Mouse (Mus musculus): Measurements from ENCODE around the gene Wdr4. TPM values are rescaled to one million over a fixed set of nuclear protein-coding genes. Genes with fewer than 3 reads are reported as not detected.

Wdr4 gene
- polyA plus RNA-seq, 1 experiment = 28.3 TPM

- DNase-seq = no peak
- no peak overlapping the region for H3K4me3 ChIP-seq (ENCODE audit: insufficient read depth, low read depth, low read length)
- H3K4me1 ChIP-seq (ENCODE audit: control insufficient read depth, insufficient read depth, low read length) = peaks cover 10% of the 10 kb centered on the region; the same call in 1 of the 2 replicates
- H3K27ac ChIP-seq (ENCODE audit: insufficient read depth, low read depth, low read length) = no peak overlapping the region
- no peak for TF ChIP-seq CTCF (conservative IDR thresholded peaks at IDR 0.05; ENCODE audit: insufficient read depth, insufficient read length, low read depth, low read length)
- no peak for TF ChIP-seq POLR2A (IDR thresholded peaks at IDR 0.05; ENCODE audit: low read depth, low read length)
- no peaks in the 10 kb centered on the region for H3K36me3 ChIP-seq (ENCODE audit: control insufficient read depth, insufficient read depth, low read length)
- no peaks in the 10 kb centered on the region for H3K27me3 ChIP-seq (replicated peaks; ENCODE audit: control insufficient read depth, insufficient read depth, low read length)
- 78% methylated on average over 9 of the region's 9 CpGs for WGBS
These were observed 26.8 kb upstream of the Wdr4 start for GRCm38 (mm10) chr17:31546444-31547196.

DNA sequence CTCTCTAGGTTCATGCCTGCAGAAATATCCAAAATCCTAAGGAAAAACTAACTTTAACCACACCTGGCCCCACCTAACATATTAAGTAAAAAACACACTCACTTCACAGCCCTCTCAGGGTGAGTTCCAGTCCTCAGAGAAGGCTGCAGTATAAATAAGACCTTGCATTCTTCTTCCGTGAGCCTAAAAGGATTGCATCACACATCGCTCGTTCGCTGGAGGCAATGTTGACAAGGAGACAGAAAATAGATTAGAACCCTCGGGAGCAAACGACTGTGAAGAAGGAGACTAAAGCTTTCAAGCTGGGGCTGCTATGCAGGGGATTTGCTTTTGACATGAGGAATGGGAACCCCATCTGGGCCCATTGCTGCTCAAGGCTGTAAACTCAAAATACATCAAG lies 23.8 kb upstream of the Wdr4 start:
- DNase-seq = no peak
- WGBS = 54% methylated on average over 6 of the region's 6 CpGs
- Histone ChIP-seq H3K27ac (ENCODE audit: insufficient read depth, low read depth, low read length) (no peak overlapping the region), H3K36me3 (ENCODE audit: control insufficient read depth, insufficient read depth, low read length) (no peaks in the 10 kb centered on the region), H3K4me3 (ENCODE audit: insufficient read depth, low read depth, low read length) (no peak overlapping the region), H3K4me1 (ENCODE audit: control insufficient read depth, insufficient read depth, low read length) (0 out of 2 replicates have a peak, but pooled peaks cover 10% of the 10 kb centered on the region), H3K27me3 (replicated peaks; ENCODE audit: control insufficient read depth, insufficient read depth, low read length) (no peaks in the 10 kb centered on the region)
- TF ChIP-seq CTCF (conservative IDR thresholded peaks at IDR 0.05; ENCODE audit: insufficient read depth, insufficient read length, low read depth, low read length) (no peak), POLR2A (IDR thresholded peaks at IDR 0.05; ENCODE audit: low read depth, low read length) (no peak)

DNA sequence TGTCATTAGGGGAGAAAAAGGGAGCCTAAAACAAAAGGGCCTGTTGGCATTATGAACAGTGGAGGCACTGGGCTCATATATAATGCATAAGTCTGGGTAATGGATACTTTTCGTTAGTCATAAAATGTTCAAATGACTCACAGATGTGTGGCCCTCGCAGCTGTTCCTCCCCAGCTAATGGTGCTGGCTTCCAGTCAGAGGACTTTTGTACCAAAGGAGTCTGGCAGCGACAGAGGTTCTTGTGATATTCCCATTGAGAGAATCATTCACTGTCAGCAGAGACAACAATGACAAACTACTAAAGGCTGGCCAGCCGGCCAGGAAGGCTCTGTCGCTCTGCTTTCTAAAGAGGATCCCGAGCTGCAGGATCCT lies 21.7 kb upstream of the Wdr4 start:
- no peaks in the 10 kb centered on the region for H3K36me3 ChIP-seq (ENCODE audit: control insufficient read depth, insufficient read depth, low read length)
- DNase-seq = peak; percentile 72
- peak overlapping the region; percentile 4; the same call in 1 of the 2 replicates for H3K27ac ChIP-seq (ENCODE audit: insufficient read depth, low read depth, low read length)
- H3K4me3 ChIP-seq (ENCODE audit: insufficient read depth, low read depth, low read length) = no peak overlapping the region
- no peaks in the 10 kb centered on the region for H3K27me3 ChIP-seq (replicated peaks; ENCODE audit: control insufficient read depth, insufficient read depth, low read length)
- TF ChIP-seq CTCF (conservative IDR thresholded peaks at IDR 0.05; ENCODE audit: insufficient read depth, insufficient read length, low read depth, low read length) (no peak), POLR2A (IDR thresholded peaks at IDR 0.05; ENCODE audit: low read depth, low read length) (no peak)
- 32% methylated on average over 6 of the region's 6 CpGs for WGBS
- 0 out of 2 replicates have a peak, but pooled peaks cover 10% of the 10 kb centered on the region for H3K4me1 ChIP-seq (ENCODE audit: control insufficient read depth, insufficient read depth, low read length)

GRCm38 (mm10) chr17:31540809-31541459 lies 21.2 kb upstream of the Wdr4 start:
- Histone ChIP-seq H3K27me3 (replicated peaks; ENCODE audit: control insufficient read depth, insufficient read depth, low read length) (no peaks in the 10 kb centered on the region), H3K4me3 (ENCODE audit: insufficient read depth, low read depth, low read length) (no peak overlapping the region), H3K36me3 (ENCODE audit: control insufficient read depth, insufficient read depth, low read length) (no peaks in the 10 kb centered on the region), H3K4me1 (ENCODE audit: control insufficient read depth, insufficient read depth, low read length) (peaks cover 12% of the 10 kb centered on the region; the same call in 1 of the 2 replicates), H3K27ac (ENCODE audit: insufficient read depth, low read depth, low read length) (no peak overlapping the region)
- 58% methylated on average over 4 of the region's 4 CpGs for WGBS
- TF ChIP-seq CTCF (conservative IDR thresholded peaks at IDR 0.05; ENCODE audit: insufficient read depth, insufficient read length, low read depth, low read length) (no peak), POLR2A (IDR thresholded peaks at IDR 0.05; ENCODE audit: low read depth, low read length) (no peak)
- no peak for DNase-seq

GRCm38 (mm10) chr17:31540101-31540500 lies 20.3 kb upstream of the Wdr4 start:
- no peak overlapping the region for H3K4me3 ChIP-seq (ENCODE audit: insufficient read depth, low read depth, low read length)
- no peaks in the 10 kb centered on the region for H3K36me3 ChIP-seq (ENCODE audit: control insufficient read depth, insufficient read depth, low read length)
- TF ChIP-seq POLR2A (IDR thresholded peaks at IDR 0.05; ENCODE audit: low read depth, low read length) = no peak
- no peak for TF ChIP-seq CTCF (conservative IDR thresholded peaks at IDR 0.05; ENCODE audit: insufficient read depth, insufficient read length, low read depth, low read length)
- no peak overlapping the region for H3K27ac ChIP-seq (ENCODE audit: insufficient read depth, low read depth, low read length)
- WGBS = 71% methylated on average over 3 of the region's 3 CpGs
- no peak for DNase-seq
- H3K27me3 ChIP-seq (replicated peaks; ENCODE audit: control insufficient read depth, insufficient read depth, low read length) = no peaks in the 10 kb centered on the region
- H3K4me1 ChIP-seq (ENCODE audit: control insufficient read depth, insufficient read depth, low read length) = peaks cover 21% of the 10 kb centered on the region

DNA sequence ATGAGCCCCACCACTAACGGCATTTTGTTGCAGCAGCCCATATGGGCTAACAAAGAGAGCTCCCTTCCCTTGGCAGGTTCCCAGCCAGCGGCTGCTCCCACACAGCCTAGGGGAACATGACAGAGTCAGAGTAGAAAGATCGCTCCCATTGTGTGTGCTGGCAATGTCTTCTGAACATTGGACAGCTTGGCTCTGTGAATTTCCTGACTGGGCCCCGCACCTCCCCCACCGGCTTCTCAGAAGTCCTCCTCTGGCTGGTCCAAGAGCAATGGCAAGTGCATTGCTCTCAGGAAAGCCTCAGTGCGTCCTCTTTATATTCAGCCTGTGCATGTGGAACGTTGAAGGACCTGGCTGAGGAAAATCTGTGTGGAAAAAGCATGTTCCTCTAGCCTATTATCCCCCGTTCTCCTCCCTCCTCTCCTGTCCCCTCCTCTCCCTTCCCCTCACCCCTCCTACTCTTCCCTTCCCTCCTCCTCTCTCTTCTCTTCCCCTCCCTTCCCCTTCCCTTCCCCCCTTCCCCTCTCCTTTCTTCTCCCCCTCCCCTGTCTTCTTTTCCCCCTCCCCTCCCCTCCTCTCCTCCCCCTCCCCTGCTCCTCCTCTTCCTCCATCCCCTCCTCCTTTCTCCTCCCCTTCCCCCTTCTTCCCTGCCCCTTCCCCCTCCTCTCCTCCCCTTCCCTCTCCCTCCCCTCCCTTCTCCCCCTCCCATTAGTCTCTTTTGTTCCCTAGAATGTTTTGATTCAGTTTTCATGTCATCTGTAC lies 16.3 kb upstream of the Wdr4 start:
- Histone ChIP-seq H3K27me3 (replicated peaks; ENCODE audit: control insufficient read depth, insufficient read depth, low read length) (no peaks in the 10 kb centered on the region), H3K27ac (ENCODE audit: insufficient read depth, low read depth, low read length) (peak overlapping the region; percentile 93), H3K36me3 (ENCODE audit: control insufficient read depth, insufficient read depth, low read length) (no peaks in the 10 kb centered on the region; the same call in 1 of the 2 replicates), H3K4me3 (ENCODE audit: insufficient read depth, low read depth, low read length) (no peak overlapping the region), H3K4me1 (ENCODE audit: control insufficient read depth, insufficient read depth, low read length) (peaks cover 25% of the 10 kb centered on the region)
- no peak for TF ChIP-seq CTCF (conservative IDR thresholded peaks at IDR 0.05; ENCODE audit: insufficient read depth, insufficient read length, low read depth, low read length)
- TF ChIP-seq POLR2A (IDR thresholded peaks at IDR 0.05; ENCODE audit: low read depth, low read length) = no peak
- peak; percentile 88 for DNase-seq
- WGBS = 18% methylated on average over 8 of the region's 8 CpGs

All from kidney, adult 2 months (tissue).